Mouse (Mus musculus) embryonic stem cell, embryonic (primary cell): ENCODE measurements around the gene Jagn1.

Experiments
- CTCF ChIA-PET, 4 experiments: fragments of 300-600 bp in 2 of 4; fragments of 350-600 bp in 2 of 4; sonication (Branson Sonifier 250); formaldehyde crosslinking; loops; one replicate each; lab custom pipeline; 2022; ENCODE audit warnings: inconsistent platforms in 2 of 4; lab: Charles Lee
- POLR2A ChIA-PET, 4 experiments: fragments of 300-600 bp in 2 of 4; fragments of 350-600 bp in 2 of 4; sonication (Branson Sonifier 250); formaldehyde crosslinking; loops; one replicate each; lab custom pipeline; 2022; ENCODE audit warnings: antibody characterized with exemption in 4 of 4, inconsistent platforms in 1 of 4; lab: Charles Lee

The Jagn1 gene

DNA sequence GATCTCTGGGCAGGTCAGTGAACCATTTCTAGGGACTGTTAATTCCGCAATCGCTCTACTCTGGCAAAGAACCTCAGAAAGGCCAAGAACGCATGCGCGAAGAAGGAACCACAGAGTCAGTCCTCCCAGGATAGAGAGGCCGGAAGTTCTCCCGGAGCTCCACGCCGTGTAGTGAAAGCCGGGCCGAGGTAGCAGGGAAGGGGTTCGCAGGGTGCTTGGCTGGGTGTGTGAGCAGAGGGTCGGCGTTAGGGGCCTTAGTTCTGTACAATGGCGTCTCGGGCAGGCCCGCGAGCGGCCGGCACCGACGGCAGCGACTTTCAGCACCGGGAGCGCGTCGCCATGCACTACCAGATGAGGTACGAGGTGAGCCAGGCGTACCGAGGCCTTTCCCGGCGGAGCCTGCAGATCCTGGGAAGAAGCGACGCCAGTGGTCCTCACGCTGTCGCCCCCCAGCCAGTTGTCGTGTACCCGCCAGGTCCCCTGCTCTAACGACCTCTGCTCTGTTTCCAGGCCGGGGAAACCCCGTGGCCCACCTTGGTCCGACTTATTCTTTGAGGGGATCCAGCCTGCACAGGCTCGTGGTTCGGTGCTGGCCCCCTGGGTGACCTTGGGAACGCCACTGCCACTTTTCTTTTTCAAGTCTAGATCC, at the start of gene Jagn1:
TSS of gene Jagn1 (plus strand) at position 128 of the 649 bp plus-strand sequence.
- ChIA-PET CTCF (interaction anchor here (0.6 to 2.9 kb wide), 12 partner anchors 15 to 133 kb away, joined by 3 to 23 read pairs (median 5); partner anchors contain the start of genes Il17rc (in 2 of the 4) and Il17re (in 1 of the 4)), POLR2A (interaction anchor here (0.6 to 3.4 kb wide), 52 partner anchors 8 to 1490 kb away, joined by 3 to 19 read pairs (median 4); partner anchors contain the start of genes Creld1 (in 2 of the 4), Rpusd3 (in 2 of the 4), Tatdn2 (in 2 of the 4) and Brk1 (in 1 of the 4))

DNA sequence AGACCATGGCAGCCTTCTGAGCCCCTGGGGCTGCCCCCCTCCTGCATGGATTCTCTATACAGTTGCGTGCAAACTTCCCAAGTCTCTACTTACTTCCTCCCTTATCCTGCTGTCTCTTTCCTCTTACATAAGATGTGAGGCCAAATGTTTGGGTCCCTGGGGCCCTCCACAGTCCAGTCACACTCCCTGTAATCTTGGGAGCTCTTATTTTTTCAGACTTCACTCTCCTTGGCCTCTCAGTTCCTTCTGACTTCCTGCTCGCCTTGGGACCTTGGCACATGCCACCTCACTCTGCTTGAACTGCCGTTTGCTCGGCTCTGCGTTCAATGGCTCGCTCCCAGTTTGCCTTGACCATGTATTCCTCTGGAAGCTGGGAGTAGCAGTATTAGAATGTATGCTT, 48.4 kb upstream of the Jagn1 start:
- CTCF ChIA-PET: interaction anchor here in 3 of 4 experiments (0.6 to 1.9 kb wide), 3 partner anchors 9 to 1043 kb away, joined by 3 to 6 read pairs (median 4); no protein-coding TSS in a partner anchor
- POLR2A ChIA-PET: interaction anchor here in 2 of 4 experiments (0.5 to 12.1 kb wide), 7 partner anchors 12 to 112 kb away, joined by 3 to 114 read pairs (median 4); partner anchors contain the start of genes Arpc4 (in 1 of the 2) and Cpne9 (in 1 of the 2)

DNA sequence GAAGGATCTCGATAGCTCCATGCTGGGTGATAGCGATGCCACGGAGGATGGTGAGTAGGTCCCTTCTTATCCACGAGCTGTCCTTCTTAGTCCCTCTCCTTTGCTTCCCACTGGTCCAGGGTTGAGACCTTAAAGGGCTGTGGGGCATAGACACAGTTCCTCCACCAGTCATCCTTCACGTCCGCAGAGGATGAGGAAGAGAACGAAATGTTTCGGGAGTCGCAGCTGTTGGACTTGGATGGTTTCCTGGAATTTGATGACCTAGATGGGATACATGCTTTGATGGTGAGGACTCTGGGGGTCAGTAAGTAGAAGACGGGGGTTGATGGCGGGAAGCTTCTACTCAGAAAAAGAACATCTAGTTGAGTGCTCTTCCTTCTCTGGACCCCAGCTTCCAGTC, 47.6 kb upstream of the Jagn1 start:
- CTCF ChIA-PET: interaction anchor here (0.6 to 1.9 kb wide), 5 partner anchors 10 to 1044 kb away, joined by 3 to 6 read pairs (median 4); no protein-coding TSS in a partner anchor

DNA sequence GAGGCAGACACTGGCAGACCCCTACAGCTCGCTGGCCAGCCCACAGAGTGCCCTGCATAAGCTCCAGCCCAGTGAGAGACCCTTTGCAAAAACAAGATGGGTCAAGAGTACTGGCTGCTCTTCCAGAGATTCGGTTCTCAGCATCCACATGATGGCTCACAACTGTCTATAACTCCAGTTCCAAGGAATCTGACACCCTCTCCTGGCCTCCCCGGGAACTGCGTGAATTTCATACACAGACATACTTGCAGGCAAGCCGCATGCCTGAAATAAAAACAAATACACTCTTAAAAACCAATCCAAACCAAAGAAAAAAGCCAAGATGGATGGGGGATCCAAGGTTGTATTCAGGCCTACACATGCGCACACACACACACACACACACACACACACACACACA, 46.9 kb upstream of the Jagn1 start:
- CTCF ChIA-PET: interaction anchor here in 3 of 4 experiments (0.6 to 1.9 kb wide), 7 partner anchors 11 to 205 kb away, joined by 3 to 6 read pairs (median 4); partner anchors contain the start of gene Fancd2os (in 1 of the 3)
- POLR2A ChIA-PET: interaction anchor here in 2 of 4 experiments (0.8 to 12.1 kb wide), 11 partner anchors 10 to 114 kb away, joined by 3 to 114 read pairs (median 4); partner anchors contain the start of genes Arpc4 (in 1 of the 2), Cpne9 (in 1 of the 2), Il17rc (in 1 of the 2) and Ogg1 (in 1 of the 2)

More for the DNA sequence above, 47.6 kb upstream of the Jagn1 start:
- POLR2A ChIA-PET: interaction anchor here in 2 of 4 experiments (1.0 to 12.1 kb wide), 11 partner anchors 10 to 113 kb away, joined by 3 to 114 read pairs (median 4); partner anchors contain the start of genes Arpc4 (in 1 of the 2), Cpne9 (in 1 of the 2) and Ogg1 (in 1 of the 2)

DNA sequence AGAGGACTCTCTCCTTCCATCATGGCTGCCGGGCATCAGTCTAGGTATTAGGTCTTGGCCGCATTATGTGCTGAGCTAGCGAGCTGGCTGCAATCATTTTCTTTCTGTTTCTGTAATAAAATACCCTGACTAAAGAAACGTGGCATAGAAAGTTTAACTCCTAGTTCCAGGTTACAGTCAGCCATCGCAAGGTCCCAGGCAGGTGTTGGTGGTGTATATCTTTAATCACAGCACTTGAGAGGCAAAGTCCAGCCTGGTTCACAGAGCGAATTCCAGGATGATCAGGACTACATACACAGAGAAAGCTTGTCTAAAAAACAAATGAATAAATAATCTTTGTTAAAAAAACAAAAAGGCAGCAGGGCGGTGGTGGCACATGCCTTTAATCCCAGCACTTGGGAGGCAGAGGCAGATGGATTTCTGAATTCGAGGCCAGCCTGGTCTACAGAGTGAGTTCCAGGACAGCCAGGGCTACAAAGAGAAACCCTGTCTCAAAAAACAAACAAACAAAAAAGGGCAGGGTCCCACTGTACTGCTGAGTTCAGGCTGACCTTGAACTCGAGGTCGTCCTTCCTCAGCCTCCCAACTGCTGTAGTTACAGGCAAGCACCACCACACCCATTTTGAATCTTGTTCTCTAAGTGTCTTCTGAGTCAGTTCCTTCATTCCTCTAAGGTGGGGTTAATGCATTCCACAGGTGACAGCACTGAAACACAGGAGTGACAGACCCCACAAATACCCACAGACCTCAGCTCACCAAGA, 45.9 kb upstream of the Jagn1 start:
- CTCF ChIA-PET: interaction anchor here in 3 of 4 experiments (0.6 to 1.8 kb wide), 5 partner anchors 11 to 204 kb away, joined by 3 to 5 read pairs (median 4); partner anchors contain the start of gene Fancd2os (in 1 of the 3)
- POLR2A ChIA-PET: interaction anchor here in 2 of 4 experiments (0.7 to 12.1 kb wide), 11 partner anchors 9 to 105 kb away, joined by 3 to 114 read pairs (median 4); partner anchors contain the start of genes Arpc4 (in 1 of the 2) and Il17rc (in 1 of the 2)

DNA sequence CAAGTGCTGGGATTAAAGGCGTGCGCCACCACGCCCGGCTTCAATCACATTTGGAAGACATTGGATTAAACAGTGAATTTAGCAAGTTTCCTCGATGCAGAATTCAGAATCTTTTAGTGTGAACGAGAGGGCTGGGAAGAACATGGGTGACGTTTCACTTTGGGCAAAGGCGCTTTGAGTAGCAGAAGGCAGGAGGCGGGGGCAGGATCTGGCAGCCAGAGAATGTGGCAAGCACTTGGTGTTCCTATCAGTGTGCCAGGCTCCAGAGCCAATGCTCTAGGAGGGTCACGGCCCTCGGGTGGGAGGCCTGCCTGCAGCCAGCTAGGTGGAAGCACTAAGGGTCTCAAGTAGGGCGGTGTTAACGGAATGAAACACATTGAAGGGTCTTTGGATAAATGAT, 40.3 kb upstream of the Jagn1 start:
- ChIA-PET POLR2A (interaction anchor here in 3 of 4 experiments (0.7 to 11.7 kb wide), 7 partner anchors 9 to 568 kb away, joined by 3 to 114 read pairs (median 5); partner anchors contain the start of genes Emc3 (in 1 of the 3), Fancd2 (in 1 of the 3) and Ttll3 (in 1 of the 3)), CTCF (interaction anchor here in 2 of 4 experiments (0.7 to 1.0 kb wide), 2 partner anchors 16 to 92 kb away, joined by 3 to 4 read pairs; no protein-coding TSS in a partner anchor)

DNA sequence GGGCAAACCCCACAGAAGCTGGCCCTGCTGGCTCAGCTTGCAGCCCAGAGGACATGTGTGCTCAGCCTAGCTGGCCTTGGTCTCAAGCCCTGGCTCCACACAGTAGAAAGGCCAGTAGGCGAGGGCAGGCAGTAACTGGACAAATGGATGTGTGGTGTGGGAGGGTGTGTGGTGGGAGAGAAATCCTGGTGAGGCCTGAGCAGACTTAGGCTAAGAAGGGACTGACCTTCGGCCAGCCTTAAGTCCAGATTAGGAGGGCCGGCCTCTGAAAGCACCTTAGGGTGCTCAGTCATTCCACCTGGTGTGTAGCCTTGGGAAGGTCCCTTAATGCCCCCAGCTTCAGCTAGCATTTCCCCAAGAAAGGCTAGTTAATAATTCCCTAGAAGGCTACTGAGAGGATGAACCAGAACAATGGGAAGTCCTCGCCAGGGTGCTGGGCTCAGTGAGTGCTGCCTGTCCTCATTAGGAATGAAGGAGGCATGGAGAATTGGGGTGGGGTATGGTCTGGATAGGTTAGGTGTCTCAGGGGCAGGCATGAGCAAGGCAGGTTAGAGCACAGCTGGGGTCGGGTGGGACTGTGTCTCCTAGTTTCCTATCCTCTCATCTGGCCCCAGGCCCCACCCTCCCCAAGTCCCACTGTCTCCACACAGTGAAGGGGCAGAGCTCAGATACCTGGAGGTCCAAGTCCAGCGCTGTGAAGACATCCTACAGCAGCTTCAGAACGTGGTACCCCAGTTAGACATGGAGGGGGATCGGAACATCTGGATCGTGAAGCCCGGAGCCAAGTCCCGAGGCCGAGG, 37.5 kb upstream of the Jagn1 start:
- POLR2A ChIA-PET: interaction anchor here in 3 of 4 experiments (0.5 to 11.7 kb wide), 16 partner anchors 8 to 99 kb away, joined by 3 to 114 read pairs (median 3); partner anchors contain the start of genes Rpusd3 (in 2 of the 3), Ogg1 (in 1 of the 3) and Ttll3 (in 1 of the 3)
- CTCF ChIA-PET: interaction anchor here in 3 of 4 experiments (0.6 to 2.2 kb wide), 7 partner anchors 15 to 573 kb away, joined by 3 to 8 read pairs (median 6); partner anchors contain the start of gene Rpusd3 (in 1 of the 3)

DNA sequence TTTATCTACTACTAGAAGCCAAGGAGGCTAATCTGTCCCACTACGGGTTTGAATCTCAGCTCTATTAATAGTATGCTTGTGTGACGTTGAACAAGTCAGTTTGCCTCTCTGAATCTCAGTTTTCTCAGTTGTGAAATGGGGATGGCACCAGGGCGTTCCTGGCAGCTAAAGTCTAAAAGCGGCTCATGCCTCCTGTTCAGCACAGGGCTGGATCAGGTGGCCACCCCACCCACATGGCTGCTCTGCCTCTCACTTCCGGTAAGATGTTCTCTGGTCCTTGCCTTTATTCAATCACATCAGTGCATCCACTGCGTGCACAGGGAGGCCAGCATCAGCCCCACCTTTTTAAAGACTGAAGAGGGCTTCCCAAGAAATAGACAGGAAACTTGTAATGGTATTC, 36.9 kb upstream of the Jagn1 start:
- ChIA-PET POLR2A (interaction anchor here in 3 of 4 experiments (0.5 to 11.7 kb wide), 12 partner anchors 8 to 38 kb away, joined by 3 to 114 read pairs (median 4); partner anchors contain the start of genes Rpusd3 (in 2 of the 3) and Ttll3 (in 1 of the 3)), CTCF (interaction anchor here (0.6 to 2.2 kb wide), 9 partner anchors 11 to 572 kb away, joined by 3 to 8 read pairs (median 4); partner anchors contain the start of gene Rpusd3 (in 1 of the 4))

DNA sequence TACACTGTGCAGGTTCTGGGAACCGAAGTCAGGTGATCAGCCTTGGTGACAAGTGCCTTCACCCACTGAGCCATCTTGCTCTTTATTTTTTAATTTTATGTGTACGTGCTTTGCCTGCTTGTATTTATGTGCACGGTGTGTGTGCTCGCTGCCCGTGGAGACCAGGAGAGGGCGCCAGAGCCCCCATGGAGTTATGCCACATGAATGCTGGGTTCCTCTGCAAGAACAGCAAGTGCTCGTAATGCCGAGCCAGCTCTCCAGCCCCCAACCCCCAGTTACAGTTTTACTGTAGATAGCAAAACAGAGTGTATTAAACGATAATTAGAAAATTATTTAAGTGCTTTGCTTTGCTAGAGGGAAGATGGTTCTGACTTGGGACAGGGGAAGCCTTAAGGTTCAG, 35.7 kb upstream of the Jagn1 start:
- CTCF ChIA-PET: interaction anchor here (0.5 to 2.2 kb wide), 17 partner anchors 12 to 684 kb away, joined by 3 to 12 read pairs (median 4); partner anchors contain the start of genes Cidec (in 1 of the 4), Fancd2os (in 1 of the 4), Rpusd3 (in 1 of the 4) and Ttll3 (in 1 of the 4)
- POLR2A ChIA-PET: interaction anchor here in 3 of 4 experiments (1.0 to 11.7 kb wide), 11 partner anchors 10 to 80 kb away, joined by 3 to 114 read pairs (median 4); partner anchors contain the start of genes Rpusd3 (in 2 of the 3), Jagn1 (in 1 of the 3), Ogg1 (in 1 of the 3) and Ttll3 (in 1 of the 3)

DNA sequence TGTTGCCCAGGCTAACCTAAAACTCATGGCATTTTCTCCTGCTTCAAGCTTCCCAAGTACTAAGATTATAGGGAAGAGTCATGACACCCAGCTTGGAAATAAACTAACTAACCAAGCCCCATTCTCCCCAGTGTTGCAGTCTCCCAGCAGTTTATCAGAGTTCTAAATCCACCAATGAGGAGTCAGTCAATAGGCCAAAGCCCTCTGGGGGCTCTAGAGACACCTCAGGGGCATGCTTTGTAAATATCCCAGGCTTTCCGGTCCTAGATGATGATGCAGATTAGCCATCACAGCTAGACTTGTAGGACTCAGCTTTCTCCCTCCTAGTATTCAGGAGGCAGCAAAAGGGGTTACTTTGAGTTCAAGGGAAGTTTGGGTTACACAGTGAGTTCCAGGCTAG, 32.4 kb upstream of the Jagn1 start:
- CTCF ChIA-PET: no interaction called here
- POLR2A ChIA-PET: interaction anchor here in 2 of 4 experiments (0.9 to 11.7 kb wide), 10 partner anchors 8 to 104 kb away, joined by 3 to 114 read pairs (median 5); partner anchors contain the start of genes Jagn1 (in 1 of the 2), Prrt3 (in 1 of the 2), Rpusd3 (in 1 of the 2) and Ttll3 (in 1 of the 2)

DNA sequence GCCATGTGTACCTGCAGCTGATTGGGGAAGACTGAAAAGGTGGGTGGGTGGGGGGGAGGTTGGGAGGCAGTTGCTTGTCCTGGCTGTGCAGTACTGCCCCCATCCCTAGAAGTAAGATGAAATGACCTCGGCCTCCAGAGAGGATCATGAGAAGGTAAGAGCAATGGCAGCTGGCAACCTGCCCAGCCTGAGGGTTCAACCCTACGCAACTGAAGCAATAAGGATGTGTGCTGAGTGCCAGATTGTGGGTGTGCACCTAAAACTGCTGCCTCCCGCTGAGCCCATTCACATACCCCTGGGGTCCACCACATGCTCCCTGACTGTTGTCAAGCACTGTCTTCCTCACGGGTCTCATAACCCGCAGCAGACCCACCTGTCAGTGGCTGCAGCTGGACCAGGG, 26.0 kb upstream of the Jagn1 start:
- CTCF ChIA-PET: interaction anchor here in 1 of 4 experiments (0.9 kb wide), 1 partner anchor 11 kb away, joined by 3 read pairs; no protein-coding TSS in a partner anchor
- POLR2A ChIA-PET: interaction anchor here in 3 of 4 experiments (0.6 to 1.4 kb wide), 4 partner anchors 9 to 222 kb away, joined by 3 to 4 read pairs (median 4); partner anchors contain the start of gene Irak2 (in 1 of the 3)

DNA sequence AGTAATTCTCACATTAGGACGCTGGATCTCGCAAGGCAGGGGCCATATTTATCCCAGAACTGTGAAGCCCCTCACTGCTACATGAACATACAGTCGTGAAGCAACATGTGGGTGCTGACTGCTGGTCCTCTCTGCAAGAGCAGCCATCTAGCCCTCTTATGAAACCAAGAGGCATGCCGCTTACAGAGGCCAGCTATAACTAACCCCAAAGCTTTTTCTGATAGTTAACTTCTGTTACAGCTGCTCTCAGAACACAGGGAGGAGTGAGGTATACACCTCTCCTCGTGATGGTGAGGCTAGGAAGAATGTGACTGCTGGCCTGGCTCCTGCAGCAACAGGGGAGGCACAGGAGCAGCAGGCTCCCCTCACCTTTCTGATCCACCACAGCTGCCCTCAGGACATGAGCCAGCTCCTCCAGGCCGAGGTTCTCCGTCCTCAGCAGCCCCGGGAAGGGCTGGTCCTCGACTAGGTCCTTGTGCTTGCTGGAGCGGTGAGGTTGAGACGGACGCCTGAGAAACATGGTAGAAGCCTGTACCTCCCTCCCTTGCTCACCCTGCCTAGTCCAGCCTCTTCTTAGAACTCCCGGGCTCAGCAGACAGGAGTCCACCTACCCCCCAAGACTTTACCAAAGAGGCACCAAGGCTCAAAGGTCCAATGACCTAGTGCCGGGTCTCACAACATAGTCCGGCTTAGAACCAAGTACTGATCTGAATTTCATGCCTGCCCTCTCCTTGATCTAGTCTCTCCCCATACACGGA, 23.7 kb upstream of the Jagn1 start:
- POLR2A ChIA-PET: interaction anchor here in 3 of 4 experiments (0.6 to 3.4 kb wide), 31 partner anchors 9 to 600 kb away, joined by 3 to 24 read pairs (median 4); partner anchors contain the start of genes Jagn1 (in 2 of the 3), Brpf1 (in 1 of the 3), Cpne9 (in 1 of the 3) and Emc3 (in 1 of the 3)
- CTCF ChIA-PET: interaction anchor here (0.6 to 2.5 kb wide), 6 partner anchors 9 to 23 kb away, joined by 3 to 9 read pairs (median 5); no protein-coding TSS in a partner anchor

DNA sequence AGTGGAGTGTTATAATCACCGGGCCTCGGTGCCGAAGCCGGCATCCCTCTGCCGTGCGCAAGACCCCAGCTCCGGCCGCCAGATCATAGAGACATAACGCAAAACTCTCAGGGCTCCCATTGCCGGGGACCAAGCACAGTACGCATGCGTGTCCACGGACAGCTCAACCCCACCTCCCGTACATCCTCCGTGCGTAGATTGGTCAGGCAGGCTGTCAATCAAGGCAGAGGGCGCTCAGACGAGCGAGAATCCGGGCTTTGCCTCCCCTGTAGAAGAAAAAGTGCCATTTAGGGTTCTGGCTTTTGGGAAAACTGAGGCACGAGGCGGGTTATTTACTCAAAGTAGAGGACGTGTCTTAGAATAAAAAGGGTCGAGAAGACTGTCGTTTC, 23.2 kb upstream of the Jagn1 start, which contains the start of gene Rpusd3:
TSS of gene Rpusd3 (minus strand) at position 142 of the 389 bp plus-strand sequence.
- POLR2A ChIA-PET: interaction anchor here in 3 of 4 experiments (0.7 to 3.4 kb wide), 29 partner anchors 9 to 381 kb away, joined by 3 to 24 read pairs (median 4); partner anchors contain the start of genes Jagn1 (in 2 of the 3), Brpf1 (in 1 of the 3), Cpne9 (in 1 of the 3) and Emc3 (in 1 of the 3)
- CTCF ChIA-PET: interaction anchor here in 3 of 4 experiments (0.5 to 2.5 kb wide), 8 partner anchors 8 to 75 kb away, joined by 3 to 9 read pairs (median 4); no protein-coding TSS in a partner anchor

DNA sequence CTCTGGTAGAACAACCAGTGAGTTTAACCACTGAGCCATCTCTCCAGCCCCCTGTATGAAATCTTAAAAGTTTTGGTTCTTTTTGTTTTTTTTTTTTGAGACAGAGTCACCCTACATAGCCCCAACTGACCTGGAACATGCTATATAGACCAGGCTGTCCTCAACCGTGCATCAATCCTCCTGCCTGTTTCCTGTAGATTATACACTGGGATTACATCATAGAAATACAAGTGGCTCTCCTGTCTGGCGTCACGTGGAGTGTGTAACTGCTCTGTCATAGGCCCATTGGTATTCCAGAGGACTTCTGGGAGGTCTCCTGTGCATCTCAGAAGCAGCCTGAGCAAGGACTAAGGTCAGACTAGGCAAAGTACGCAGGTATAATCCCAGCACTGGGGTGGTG, 19.4 kb upstream of the Jagn1 start:
- CTCF ChIA-PET: interaction anchor here in 2 of 4 experiments (0.6 to 1.2 kb wide), 4 partner anchors 18 to 238 kb away, joined by 3 to 4 read pairs (median 4); partner anchors contain the start of gene Ttll3 (in 1 of the 2)
- POLR2A ChIA-PET: interaction anchor here in 2 of 4 experiments (0.7 to 1.6 kb wide), 5 partner anchors 13 to 34 kb away, joined by 3 to 4 read pairs (median 3); partner anchors contain the start of gene Ttll3 (in 1 of the 2)
